Mouse (Mus musculus): ENCODE measurements at regions not wholly inside any gene's neighbourhood (a gene's known extent, or its start where the extent isn't known, plus 50 kb on each side); places are given as distances from the start of the nearest gene placed in this dataset.

- no peaks in the 10 kb centered on the region for H3K9me3 ChIP-seq (replicated peaks; ENCODE audit: insufficient read depth, low read length)
- H3K27me3 ChIP-seq (ENCODE audit: control insufficient read depth in 1 of 2, insufficient read depth in 2 of 2, low read length in 2 of 2), result no peaks in the 10 kb centered on the region
- no peaks in the 10 kb centered on the region for H3K4me1 ChIP-seq (ENCODE audit: control insufficient read depth in 1 of 2, insufficient read depth in 2 of 2, low read length in 2 of 2)
- no peak for DNase-seq (ENCODE audit: low read depth, low spot score)
- no peaks in the 10 kb centered on the region for H3K79me2 ChIP-seq (ENCODE audit: control insufficient read depth, insufficient read depth, low read length, poor library complexity)
- no peak overlapping the region for H3K4me3 ChIP-seq (ENCODE audit: control insufficient read depth in 1 of 2, insufficient read depth in 1 of 2, low read depth in 2 of 2, low read length in 2 of 2)
- no peak overlapping the region for H3K9ac ChIP-seq (ENCODE audit: control insufficient read depth, low read depth, low read length, poor library complexity, severe bottlenecking)
- H3K27ac ChIP-seq (ENCODE audit: control insufficient read depth, low read depth, low read length), result no peak overlapping the region
- no peak for TF ChIP-seq KAT2A (conservative IDR thresholded peaks at IDR 0.05; ENCODE audit: low read depth, low read length)
- H3K36me3 ChIP-seq (ENCODE audit: control insufficient read depth in 1 of 2, insufficient read depth in 2 of 2, low read length in 2 of 2), result no peaks in the 10 kb centered on the region
Measured at GRCm38 (mm10) chr13:103493567-103493966, 159.3 kb upstream of the Mast4 start.

- H3K79me2 ChIP-seq (ENCODE audit: control insufficient read depth, insufficient read depth, low read length, poor library complexity), result no peaks in the 10 kb centered on the region
- TF ChIP-seq POLR2AphosphoS5 (IDR thresholded peaks at IDR 0.05; ENCODE audit: borderline replicate concordance, low read depth, low read length) (no peak), POLR2A (IDR thresholded peaks at IDR 0.05; ENCODE audit: control insufficient read depth in 1 of 2, insufficient read depth in 1 of 2, low read depth in 1 of 2, low read length in 2 of 2, poor library complexity in 1 of 2) (no peak), TAL1 (IDR thresholded peaks at IDR 0.05; ENCODE audit: low read length) (no peak)
- H3K9ac ChIP-seq (ENCODE audit: control insufficient read depth, low read depth, low read length, poor library complexity, severe bottlenecking), result no peak overlapping the region
- no peaks in the 10 kb centered on the region for H3K36me3 ChIP-seq (ENCODE audit: control insufficient read depth in 1 of 2, insufficient read depth in 2 of 2, low read length in 2 of 2)
- DNase-seq (ENCODE audit: low read depth, low spot score), result no peak
- no peaks in the 10 kb centered on the region for H3K9me3 ChIP-seq (replicated peaks; ENCODE audit: insufficient read depth, low read length)
- no peaks in the 10 kb centered on the region for H3K4me1 ChIP-seq (ENCODE audit: control insufficient read depth in 1 of 2, insufficient read depth in 2 of 2, low read length in 2 of 2)
- H3K27ac ChIP-seq (ENCODE audit: control insufficient read depth, low read depth, low read length), result no peak overlapping the region
- no peaks in the 10 kb centered on the region for H3K27me3 ChIP-seq (ENCODE audit: control insufficient read depth in 1 of 2, insufficient read depth in 2 of 2, low read length in 2 of 2)
- no peak overlapping the region for H3K4me3 ChIP-seq (ENCODE audit: control insufficient read depth in 1 of 2, insufficient read depth in 1 of 2, low read depth in 2 of 2, low read length in 2 of 2)
Measured at GRCm38 (mm10) chr13:103490049-103490448, 155.8 kb upstream of the Mast4 start.

- no peak overlapping the region for H3K4me3 ChIP-seq (ENCODE audit: control insufficient read depth in 1 of 2, insufficient read depth in 1 of 2, low read depth in 2 of 2, low read length in 2 of 2)
- no peak for TF ChIP-seq BHLHE40 (IDR thresholded peaks at IDR 0.05; ENCODE audit: borderline replicate concordance, low read depth, low read length)
- TF ChIP-seq EP300 (IDR thresholded peaks at IDR 0.05; ENCODE audit: low read depth in 1 of 2, low read length in 2 of 2), result no peak
- TF ChIP-seq ZMIZ1 (IDR thresholded peaks at IDR 0.05; ENCODE audit: low read depth, low read length), result no peak
- no peak for TF ChIP-seq SMC3 (IDR thresholded peaks at IDR 0.05; ENCODE audit: low read depth, low read length)
- TF ChIP-seq RCOR1 (IDR thresholded peaks at IDR 0.05; ENCODE audit: low read depth, low read length), result no peak
- no peak for TF ChIP-seq UBTF (IDR thresholded peaks at IDR 0.05; ENCODE audit: borderline replicate concordance, insufficient read depth, low read depth, low read length)
- TF ChIP-seq SIN3A (IDR thresholded peaks at IDR 0.05; ENCODE audit: low read length), result no peak
- no peak for TF ChIP-seq MAX (IDR thresholded peaks at IDR 0.05; ENCODE audit: low read length)
- no peak for TF ChIP-seq POLR2AphosphoS5 (IDR thresholded peaks at IDR 0.05; ENCODE audit: borderline replicate concordance, low read depth, low read length)
- TF ChIP-seq POLR2AphosphoS2 (IDR thresholded peaks at IDR 0.05; ENCODE audit: low read length), result no peak
- H3K4me1 ChIP-seq (ENCODE audit: control insufficient read depth in 1 of 2, insufficient read depth in 2 of 2, low read length in 2 of 2), result no peaks in the 10 kb centered on the region
Measured at GRCm38 (mm10) chr13:103484092-103484491, 149.8 kb upstream of the Mast4 start.

More at GRCm38 (mm10) chr13:103484092-103484491, 149.8 kb upstream of the Mast4 start:
- Histone ChIP-seq H3K27ac (ENCODE audit: control insufficient read depth, low read depth, low read length) (no peak overlapping the region), H3K27me3 (ENCODE audit: control insufficient read depth in 1 of 2, insufficient read depth in 2 of 2, low read length in 2 of 2) (no peaks in the 10 kb centered on the region), H3K36me3 (ENCODE audit: control insufficient read depth in 1 of 2, insufficient read depth in 2 of 2, low read length in 2 of 2) (no peaks in the 10 kb centered on the region), H3K9me3 (replicated peaks; ENCODE audit: insufficient read depth, low read length) (no peaks in the 10 kb centered on the region), H3K9ac (ENCODE audit: control insufficient read depth, low read depth, low read length, poor library complexity, severe bottlenecking) (no peak overlapping the region), H3K79me2 (ENCODE audit: control insufficient read depth, insufficient read depth, low read length, poor library complexity) (no peaks in the 10 kb centered on the region)
- no peak for DNase-seq (ENCODE audit: low read depth, low spot score)
